Mouse (Mus musculus) limb, embryonic 14.5 days (tissue): ENCODE results near the gene Rbm20. TPM values are rescaled to one million over a fixed set of nuclear protein-coding genes. Genes with fewer than 3 reads are reported as not detected.

Experiments
- ATAC-seq: fragments of 200-750 bp; cut with Nextera tagmentation; 2 replicates; pipeline ENCODE4 v1.8.0; 2017; ENCODE audit warnings: low read depth, moderate number of reproducible peaks, moderate TSS enrichment; ENCODE audit not compliant: low FRiP score
- DNase-seq: peaks from one replicate; pipeline ENCODE4 v3.0.0-alpha.2; 2015; ENCODE audit warnings: low spot score
- H3K27ac ChIP-seq: fragments of 300-500 bp; sonication (generic); replicated peaks from 2 replicates; pipeline ENCODE4 v1.5.1; 2014; ENCODE audit warnings: low read depth, mild to moderate bottlenecking, low read length, moderate library complexity, mixed read lengths
- H3K27me3 ChIP-seq: fragments of 300-500 bp; sonication (generic); 2 replicates; pipeline ENCODE4 v1.6.1; 2014; ENCODE audit warnings: low read length, mixed read lengths; ENCODE audit not compliant: control insufficient read depth, insufficient read depth
- H3K36me3 ChIP-seq: fragments of 300-500 bp; sonication (generic); 2 replicates; pipeline ENCODE4 v1.6.1; 2014; ENCODE audit warnings: mild to moderate bottlenecking, low read length, moderate library complexity, mixed read lengths; ENCODE audit not compliant: control insufficient read depth, insufficient read depth
- H3K4me1 ChIP-seq: fragments of 300-500 bp; sonication (generic); 2 replicates; pipeline ENCODE4 v1.6.1; 2014; ENCODE audit warnings: antibody characterized with exemption, low read length, mixed read lengths; ENCODE audit not compliant: control insufficient read depth, insufficient read depth
- H3K4me2 ChIP-seq: fragments of 300-500 bp; sonication (generic); replicated peaks from 2 replicates; pipeline ENCODE4 v1.6.1; 2014; ENCODE audit warnings: low read depth, mild to moderate bottlenecking, low read length, moderate library complexity; ENCODE audit not compliant: severe bottlenecking
- H3K4me3 ChIP-seq: fragments of 300-500 bp; sonication (generic); replicated peaks from 2 replicates; pipeline ENCODE4 v1.5.1; 2014; ENCODE audit warnings: low read length
- H3K9ac ChIP-seq: fragments of 300-500 bp; sonication (generic); 2 replicates; pipeline ENCODE4 v1.6.1; 2014; ENCODE audit warnings: mild to moderate bottlenecking, low read depth, low read length, moderate library complexity; ENCODE audit not compliant: severe bottlenecking
- H3K9me3 ChIP-seq: fragments of 300-500 bp; sonication (generic); 2 replicates; pipeline ENCODE4 v1.6.1; 2016; ENCODE audit warnings: low read length; ENCODE audit not compliant: control insufficient read depth
- POLR2A ChIP-seq: fragments of 200-500 bp; IDR thresholded peaks from 2 replicates; pipeline ENCODE4 v1.8.0; 2012; ENCODE audit warnings: inconsistent platforms, mild to moderate bottlenecking, moderate library complexity, borderline replicate concordance; ENCODE audit not compliant: insufficient read depth, insufficient read length; ENCODE audit errors: extremely low read depth
- WGBS: fragments of 180-500 bp; shearing (Covaris S2); extraction: QIAGEN DNeasy Blood & Tissue Kit; methylation state at CpG from one replicate; pipeline ENCODE4 v1.1.7; 2014; 5-methylcytosine and 5-hydroxymethylcytosine counted together
- polyA plus RNA-seq, 2 experiments: library from polyadenylated mRNA; depleted of rRNA in 1 of 2; stranded (reverse) in 1 of 2; unstranded in 1 of 2; fragments of >200 nt; fragmentation: Nextera tagmentation in 1 of 2; extraction: Ambion mirVana in 1 of 2; gene quantifications; 2 replicates each; pipeline versions ENCODE4 v1.2.1 to v1.2.3; 2012 to 2014

The Rbm20 gene
- polyA plus RNA-seq, 2 experiments: 5.5 to 10.0 TPM

DNA sequence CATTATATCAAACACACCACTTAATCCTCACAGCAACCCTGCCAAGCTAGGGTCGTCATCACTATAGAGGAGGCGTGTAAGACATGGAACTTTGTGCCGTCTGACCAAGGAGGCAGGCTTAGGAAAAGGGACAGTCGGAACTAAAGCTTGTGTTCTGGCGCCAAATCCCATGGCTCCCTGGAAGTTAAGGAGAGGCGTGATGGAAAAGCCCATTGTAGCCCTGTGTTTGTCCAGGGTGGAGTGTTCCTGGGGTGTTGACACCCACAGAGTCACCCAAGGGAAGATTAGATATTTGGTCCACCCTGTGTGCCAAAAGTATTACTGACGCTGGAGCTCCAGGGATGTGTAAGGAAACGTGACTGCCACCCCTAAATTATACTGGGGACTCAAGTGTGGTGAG, 166.9 kb downstream of the Rbm20 start:
- WGBS: 92% methylated on average over 8 of the region's 8 CpGs
- TF ChIP-seq POLR2A: no peak
- Histone ChIP-seq H3K36me3 (no peaks in the 10 kb centered on the region), H3K4me3 (no peak overlapping the region), H3K4me1 (peaks cover 7% of the 10 kb centered on the region; the same call in 1 of the 2 replicates), H3K9me3 (no peaks in the 10 kb centered on the region), H3K4me2 (no peak overlapping the region), H3K27ac (no peak overlapping the region), H3K27me3 (no peaks in the 10 kb centered on the region), H3K9ac (no peak overlapping the region)
- no peak for ATAC-seq
- no peak for DNase-seq

DNA sequence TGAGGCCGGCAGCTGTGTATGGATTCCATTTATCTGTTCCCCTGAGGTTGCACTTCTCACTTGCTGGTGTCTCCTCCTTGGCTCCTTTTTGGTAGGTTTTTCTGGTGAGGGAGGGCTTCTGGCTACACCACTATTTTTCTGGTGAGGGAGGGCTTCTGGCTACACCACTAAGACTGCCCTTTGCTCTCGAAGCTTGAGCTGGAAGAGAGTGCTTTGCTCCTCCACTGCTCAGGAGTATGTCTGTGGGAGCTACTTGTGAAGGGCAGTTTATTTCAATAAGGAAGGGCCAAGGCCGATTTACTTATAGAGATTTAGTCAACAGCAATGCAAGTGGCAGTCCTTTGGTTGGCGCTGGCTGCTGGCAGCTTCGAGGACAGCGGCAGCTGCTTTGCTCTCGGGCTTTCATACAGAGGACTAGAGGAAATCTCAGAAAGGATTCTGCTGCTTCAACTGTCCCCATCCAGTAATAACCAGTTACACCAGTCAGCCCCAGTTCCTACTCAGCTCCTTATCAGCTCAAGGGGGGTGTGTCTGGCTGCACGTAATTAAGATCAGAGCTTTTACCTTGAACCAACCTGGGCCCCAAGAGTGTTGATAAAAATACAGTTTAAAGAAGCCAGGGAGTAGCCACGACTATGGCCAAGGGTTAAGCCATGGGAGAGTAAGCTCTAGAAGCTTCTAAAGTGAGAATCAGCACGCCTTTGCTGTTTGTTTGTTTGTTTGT, 171.3 kb downstream of the Rbm20 start:
- ATAC-seq (no peak), DNase-seq (no peak)
- WGBS: 85% methylated on average over 10 of the region's 10 CpGs
- TF ChIP-seq POLR2A: no peak
- Histone ChIP-seq H3K36me3 (no peaks in the 10 kb centered on the region), H3K9ac (no peak overlapping the region), H3K4me1 (peaks cover 34% of the 10 kb centered on the region), H3K4me2 (no peak overlapping the region), H3K27ac (no peak overlapping the region), H3K27me3 (no peaks in the 10 kb centered on the region), H3K4me3 (no peak overlapping the region), H3K9me3 (no peaks in the 10 kb centered on the region)

DNA sequence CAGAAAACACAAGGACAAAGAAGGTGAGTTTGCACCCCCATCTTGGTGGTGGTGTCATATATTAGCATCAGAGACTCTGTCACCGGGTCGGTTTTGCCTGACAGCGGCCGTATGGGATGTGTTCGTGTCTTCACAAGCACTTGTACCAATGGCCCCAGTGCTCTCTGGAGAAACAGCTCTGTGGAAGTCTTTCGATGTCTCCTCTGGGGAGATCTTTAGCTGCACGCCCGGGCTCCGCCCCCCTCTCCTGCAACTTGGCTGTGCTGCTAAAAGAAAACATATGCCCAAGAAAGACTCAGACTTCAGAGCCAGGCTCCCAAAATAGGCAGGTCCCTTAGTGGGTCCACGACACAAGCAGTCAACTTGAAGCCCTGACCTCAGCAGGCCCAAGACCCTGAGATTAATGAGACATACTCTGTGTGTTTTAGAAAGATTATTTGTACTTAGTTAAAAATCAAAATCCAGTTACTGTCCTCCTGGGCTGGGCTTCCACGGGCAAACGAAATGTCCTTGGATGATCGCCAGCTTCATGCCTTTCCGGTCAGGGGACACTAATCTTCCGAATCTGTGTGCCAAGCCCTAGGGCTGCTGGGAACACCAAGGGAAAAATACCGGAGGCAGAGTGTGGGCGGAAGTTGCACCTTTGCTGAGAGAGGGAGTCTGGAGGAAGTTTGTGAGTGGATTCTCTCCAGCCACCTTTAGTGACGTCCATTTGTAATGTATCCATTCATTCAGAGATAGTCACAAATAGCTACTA, 173.2 kb downstream of the Rbm20 start:
- H3K9ac ChIP-seq: no peak overlapping the region; the same call in 1 of the 2 replicates
- peaks cover 36% of the 10 kb centered on the region for H3K4me1 ChIP-seq
- WGBS: 23% methylated on average over 18 of the region's 18 CpGs
- DNase-seq (peak; percentile 61), ATAC-seq (0 out of 2 replicates have a peak, but pooled peaks have one; percentile 25)
- H3K9me3 ChIP-seq: no peaks in the 10 kb centered on the region
- no peak overlapping the region; the same call in 1 of the 2 replicates for H3K4me2 ChIP-seq
- H3K27ac ChIP-seq: peak overlapping the region; percentile 52
- H3K4me3 ChIP-seq: no peak overlapping the region
- no peaks in the 10 kb centered on the region for H3K27me3 ChIP-seq
- TF ChIP-seq POLR2A: no peak
- H3K36me3 ChIP-seq: no peaks in the 10 kb centered on the region

DNA sequence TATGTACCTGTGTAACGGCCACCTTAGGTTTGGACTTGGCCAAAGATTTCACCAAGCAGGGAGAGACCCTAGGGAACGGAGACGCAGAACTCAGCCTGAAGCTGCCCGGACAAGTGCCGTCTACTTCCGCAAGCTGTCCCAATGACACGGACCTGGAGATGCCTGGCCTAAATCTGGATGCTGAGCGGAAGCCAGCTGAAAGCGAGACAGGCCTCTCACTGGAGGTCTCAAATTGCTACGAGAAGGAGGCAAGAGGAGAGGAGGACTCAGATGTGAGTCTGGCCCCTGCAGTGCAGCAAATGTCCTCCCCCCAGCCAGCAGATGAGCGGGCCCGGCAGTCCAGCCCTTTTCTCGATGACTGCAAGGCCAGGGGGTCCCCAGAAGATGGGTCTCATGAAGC, 174.2 kb downstream of the Rbm20 start:
- Histone ChIP-seq H3K4me2 (no peak overlapping the region), H3K4me1 (peaks cover 36% of the 10 kb centered on the region), H3K9ac (no peak overlapping the region), H3K27me3 (no peaks in the 10 kb centered on the region), H3K4me3 (no peak overlapping the region), H3K9me3 (no peaks in the 10 kb centered on the region), H3K27ac (peak overlapping the region; percentile 44; the same call in 1 of the 2 replicates), H3K36me3 (no peaks in the 10 kb centered on the region)
- TF ChIP-seq POLR2A: no peak
- ATAC-seq: no peak
- WGBS: 80% methylated on average over 11 of the region's 13 CpGs
- DNase-seq: no peak

DNA sequence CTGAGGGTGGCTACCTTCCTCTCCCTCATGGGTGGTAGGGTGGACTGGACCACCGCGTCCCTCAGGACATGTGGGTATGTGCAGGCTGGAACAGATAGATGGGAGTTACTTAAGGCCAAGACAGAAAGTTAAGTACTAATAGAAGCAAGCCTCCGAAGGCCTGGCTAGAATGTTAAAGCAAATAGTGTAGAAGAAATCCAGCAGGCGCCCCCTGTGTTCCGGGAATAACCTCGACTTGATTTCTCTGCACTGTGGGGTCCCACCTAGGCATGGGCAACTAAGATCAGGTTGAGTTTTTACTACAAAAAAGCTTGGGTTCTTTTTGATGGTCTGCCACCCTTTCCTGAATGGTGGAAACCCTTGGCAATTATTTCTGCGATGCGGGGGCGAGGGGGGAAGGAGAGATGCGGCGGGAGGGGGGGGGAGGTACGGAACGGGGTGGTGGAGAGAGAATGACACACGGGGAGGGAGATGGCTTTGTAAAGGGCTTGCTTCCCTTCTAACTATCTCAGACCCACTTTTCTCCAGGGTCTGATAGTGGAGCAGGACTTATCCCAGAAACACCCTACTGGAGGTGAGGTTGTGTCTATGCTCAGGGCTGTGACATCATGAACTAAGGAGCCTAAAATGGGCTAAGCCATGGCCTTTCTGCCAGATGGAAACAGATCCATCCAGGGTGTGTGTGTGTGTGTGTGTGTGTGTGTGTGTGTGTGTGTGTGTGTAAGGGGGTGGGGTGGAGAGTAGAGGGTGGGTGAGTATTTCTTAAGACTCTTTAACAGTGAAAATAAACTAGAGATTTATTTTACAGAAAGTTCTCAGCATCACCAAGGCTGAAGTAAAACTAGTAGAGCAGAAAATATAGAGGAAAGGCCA, 175.0 kb downstream of the Rbm20 start:
- 84% methylated on average over 14 of the region's 14 CpGs for WGBS
- DNase-seq (no peak), ATAC-seq (peak; percentile 19)
- H3K4me2 ChIP-seq: peak overlapping the region; percentile 29; the same call in 1 of the 2 replicates
- peaks cover 41% of the 10 kb centered on the region for H3K4me1 ChIP-seq
- no peaks in the 10 kb centered on the region for H3K9me3 ChIP-seq
- H3K36me3 ChIP-seq: no peaks in the 10 kb centered on the region
- H3K9ac ChIP-seq: no peak overlapping the region
- H3K4me3 ChIP-seq: no peak overlapping the region
- no peak for TF ChIP-seq POLR2A
- H3K27ac ChIP-seq: peak overlapping the region; percentile 77
- H3K27me3 ChIP-seq: no peaks in the 10 kb centered on the region
